27 mouse cellular contexts compared by ENCODE assay signal in the genomic region with DNA sequence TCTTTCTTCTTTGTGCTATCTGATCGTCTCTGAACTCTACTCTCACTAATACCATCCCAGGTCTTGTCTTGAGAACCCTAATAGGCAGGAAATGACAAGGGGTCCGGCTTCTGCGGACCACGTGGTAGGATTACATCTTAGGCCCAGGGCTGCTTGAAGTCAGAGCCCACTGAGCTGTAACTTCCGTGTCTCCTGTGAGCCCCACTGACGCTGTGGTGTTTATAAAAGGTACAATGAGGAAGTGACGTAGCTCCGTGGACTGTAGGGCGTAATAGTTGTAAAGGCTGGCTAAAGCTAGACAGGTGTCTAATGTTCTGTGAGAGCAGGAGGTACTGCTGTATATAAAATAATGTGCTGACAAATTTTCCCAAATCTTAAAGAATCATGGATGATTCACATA. TPM values are rescaled to one million over a fixed set of nuclear protein-coding genes. Genes with fewer than 3 reads are reported as not detected.
DNase-seq lines count a peak whose midpoint lies in the region; ATAC-seq and TF ChIP-seq lines count a peak whose summit lies in the region.
"Had no signal": no experiment of that assay in that cellular context is flagged by ENCODE, and none has a peak within 500 bp of the region (broad histone marks: within the 10 kb centered on the region; RNA-seq: fewer than 3 reads in every experiment).

No protein-coding gene starts in this region.

- DNase-seq in midbrain, embryonic 11.5 days (ENCODE audit: low spot score, missing footprints): peak; percentile 62
- DNase-seq in midbrain, postnatal 0 days (ENCODE audit: low spot score): no peak
- peak; percentile 39 to 51 for DNase-seq in B cell, adult 2 months
- DNase-seq in splenic B cell, adult 2 months (ENCODE audit: low read depth, low spot score): peak; percentile 81
- DNase-seq in yolk sac, embryonic 10.5 days (ENCODE audit: low spot score): no peak
- DNase-seq: adrenal gland, adult 8-10 months; adrenal gland, postnatal 25 days; cerebellum, adult 11-12 months; cerebellum, adult 2 months; cerebellum, adult 9-10 months; cerebellum, postnatal 10 days; cerebellum, postnatal 25 days; forebrain, postnatal 0 days had no signal

- 94% methylated on average over 9 of the region's 9 CpGs for WGBS in midbrain, embryonic 11.5 days
- WGBS in midbrain, postnatal 0 days: 94% methylated on average over 9 of the region's 9 CpGs
- WGBS in hindbrain, embryonic 13.5 days: 91% methylated on average over 9 of the region's 9 CpGs

- peaks cover 39% of the 10 kb centered on the region for H3K36me3 ChIP-seq in midbrain, embryonic 11.5 days (ENCODE audit: control insufficient read depth, insufficient read depth, low read length)
- H3K36me3 ChIP-seq in midbrain, postnatal 0 days (ENCODE audit: insufficient read depth, low read length): peaks cover 83% of the 10 kb centered on the region
- peaks cover 9% of the 10 kb centered on the region for H3K36me3 ChIP-seq in splenic B cell, adult 2 months (ENCODE audit: control insufficient read depth, insufficient read depth, low read length, poor library complexity, severe bottlenecking)
- H3K36me3 ChIP-seq in hindbrain, embryonic 13.5 days: peaks cover 96% of the 10 kb centered on the region

- no peak overlapping the region for H3K9ac ChIP-seq in midbrain, embryonic 11.5 days (ENCODE audit: low read length)
- no peak overlapping the region for H3K9ac ChIP-seq in midbrain, postnatal 0 days (replicated peaks; ENCODE audit: low read length, poor library complexity, severe bottlenecking)
- no peak overlapping the region for H3K9ac ChIP-seq in hindbrain, embryonic 13.5 days
- H3K9ac ChIP-seq: embryonic facial prominence, embryonic 12.5 days; forebrain, embryonic 13.5 days; forebrain, embryonic 15.5 days; forebrain, postnatal 0 days had no signal

- H3K27me3 ChIP-seq in midbrain, embryonic 11.5 days (ENCODE audit: control insufficient read depth, insufficient read depth, low read length): no peaks in the 10 kb centered on the region
- H3K27me3 ChIP-seq in midbrain, postnatal 0 days (ENCODE audit: insufficient read depth, low read length): no peaks in the 10 kb centered on the region
- no peaks in the 10 kb centered on the region for H3K27me3 ChIP-seq in splenic B cell, adult 2 months (ENCODE audit: control insufficient read depth, insufficient read depth, low read length, poor library complexity, severe bottlenecking)
- H3K27me3 ChIP-seq in hindbrain, embryonic 13.5 days: no peaks in the 10 kb centered on the region
- H3K27me3 ChIP-seq: CH12.LX; embryonic facial prominence, embryonic 12.5 days; forebrain, embryonic 13.5 days; forebrain, embryonic 15.5 days; Patski had no signal

- no peak for ATAC-seq in midbrain, embryonic 11.5 days (ENCODE audit: low FRiP score)
- no peak for ATAC-seq in midbrain, postnatal 0 days (ENCODE audit: low FRiP score)
- ATAC-seq in megakaryocyte, adult 5-6 weeks (ENCODE audit: poor library complexity, severe bottlenecking): 0 out of 2 replicates have a peak, but pooled peaks have one; percentile 30
- no peak for ATAC-seq in hindbrain, embryonic 13.5 days (ENCODE audit: low FRiP score)
- ATAC-seq: activated CD4-positive, CD25-positive, alpha-beta regulatory T cell, adult 4 months; CD4-positive, CD25-positive, alpha-beta regulatory T cell, adult 4 months; forebrain, embryonic 13.5 days; forebrain, embryonic 15.5 days; forebrain, postnatal 0 days; Patski had no signal

- H3K4me2 ChIP-seq in midbrain, embryonic 11.5 days: no peak overlapping the region
- no peak overlapping the region for H3K4me2 ChIP-seq in midbrain, postnatal 0 days (ENCODE audit: low read depth, low read length, poor library complexity, severe bottlenecking)
- H3K4me2 ChIP-seq in hindbrain, embryonic 13.5 days: no peak overlapping the region
- H3K4me2 ChIP-seq: embryonic facial prominence, embryonic 12.5 days; forebrain, embryonic 13.5 days; forebrain, embryonic 15.5 days had no signal

- no peak for TF ChIP-seq CTCF in midbrain, postnatal 0 days (IDR thresholded peaks at IDR 0.05)

- H3K4me3 ChIP-seq in midbrain, embryonic 11.5 days (ENCODE audit: low read depth, low read length): no peak overlapping the region
- H3K4me3 ChIP-seq in midbrain, postnatal 0 days (ENCODE audit: low read depth, low read length): no peak overlapping the region
- no peak overlapping the region for H3K4me3 ChIP-seq in hindbrain, embryonic 13.5 days
- H3K4me3 ChIP-seq: embryonic facial prominence, embryonic 10.5 days; embryonic facial prominence, embryonic 12.5 days; forebrain, embryonic 13.5 days; forebrain, embryonic 15.5 days had no signal

- no peaks in the 10 kb centered on the region for H3K9me3 ChIP-seq in midbrain, embryonic 11.5 days (ENCODE audit: control insufficient read depth, low read length)
- H3K9me3 ChIP-seq in midbrain, postnatal 0 days (ENCODE audit: low read length): no peaks in the 10 kb centered on the region
- no peaks in the 10 kb centered on the region for H3K9me3 ChIP-seq in hindbrain, embryonic 13.5 days
- H3K9me3 ChIP-seq: embryonic facial prominence, embryonic 10.5 days; embryonic facial prominence, embryonic 12.5 days; forebrain, embryonic 13.5 days; forebrain, embryonic 15.5 days; G1E had no signal

- no peaks in the 10 kb centered on the region for H3K4me1 ChIP-seq in midbrain, embryonic 11.5 days (ENCODE audit: control insufficient read depth, insufficient read depth, low read length)
- no peaks in the 10 kb centered on the region for H3K4me1 ChIP-seq in midbrain, postnatal 0 days (ENCODE audit: insufficient read depth, low read length)
- no peaks in the 10 kb centered on the region for H3K4me1 ChIP-seq in hindbrain, embryonic 13.5 days (replicated peaks)
- H3K4me1 ChIP-seq: embryonic facial prominence, embryonic 10.5 days; embryonic facial prominence, embryonic 12.5 days; forebrain, embryonic 13.5 days; forebrain, embryonic 15.5 days had no signal

- H3K27ac ChIP-seq in midbrain, embryonic 11.5 days (ENCODE audit: low read depth, low read length): no peak overlapping the region
- no peak overlapping the region for H3K27ac ChIP-seq in midbrain, postnatal 0 days (ENCODE audit: low read depth, low read length)
- H3K27ac ChIP-seq in hindbrain, embryonic 13.5 days: no peak overlapping the region
- H3K27ac ChIP-seq: embryonic facial prominence, embryonic 10.5 days; embryonic facial prominence, embryonic 12.5 days; forebrain, embryonic 13.5 days; forebrain, embryonic 15.5 days had no signal

RNA-seq across cellular contexts. Expression of a gene that starts 13.8 kb away (rescaled TPM):
- polyA plus RNA-seq in midbrain, embryonic 11.5 days (2014; fragmentation: Nextera tagmentation; extraction: Ambion mirVana): 30.1 and 31.9 TPM in 2 replicates
- 24.8 and 31.9 TPM in 2 replicates for total RNA-seq in midbrain, postnatal 0 days (2014; rRNA removed)
- polyA plus RNA-seq in midbrain, postnatal 0 days (2015; fragmentation: Nextera tagmentation; extraction: Ambion mirVana): 22.0 and 25.9 TPM in 2 replicates
- total RNA-seq in megakaryocyte, adult 5-6 weeks (2015): 13.0 and 17.0 TPM in 2 replicates
- 13.2 and 19.8 TPM in 2 replicates for total RNA-seq in megakaryocyte, adult 5-6 weeks (2017)
- 36.0 and 39.8 TPM in 2 replicates for polyA plus RNA-seq in hindbrain, embryonic 13.5 days (2015; fragmentation: Nextera tagmentation; extraction: Ambion mirVana)

RNA-seq across cellular contexts. Expression of a gene that starts 20.6 kb away (rescaled TPM):
- polyA plus RNA-seq in midbrain, embryonic 11.5 days (2014; fragmentation: Nextera tagmentation; extraction: Ambion mirVana): not detected in 2 replicates
- not detected in 2 replicates for total RNA-seq in midbrain, postnatal 0 days (2014; rRNA removed)
- polyA plus RNA-seq in midbrain, postnatal 0 days (2015; fragmentation: Nextera tagmentation; extraction: Ambion mirVana): not detected in 2 replicates
- total RNA-seq in megakaryocyte, adult 5-6 weeks (2015): 528 and 641 TPM in 2 replicates
- total RNA-seq in megakaryocyte, adult 5-6 weeks (2017): 492 and 635 TPM in 2 replicates
- polyA plus RNA-seq in hindbrain, embryonic 13.5 days (2015; fragmentation: Nextera tagmentation; extraction: Ambion mirVana): 0.53 TPM in 1 of 2 replicates, not detected in the other
- total RNA-seq: adrenal gland, postnatal 25 days; forebrain, postnatal 0 days; G1E had no signal
- polyA plus RNA-seq: activated CD4-positive, CD25-positive, alpha-beta regulatory T cell, adult 4 months; CD4-positive, CD25-positive, alpha-beta regulatory T cell, adult 4 months; cortical plate, adult 2 months; embryonic facial prominence, embryonic 10.5 days; embryonic facial prominence, embryonic 12.5 days; forebrain, embryonic 11.5 days; forebrain, embryonic 13.5 days; forebrain, embryonic 15.5 days; forebrain, postnatal 0 days; G1E; Patski had no signal

RNA-seq across cellular contexts. Expression of a gene that starts 58.5 kb away (rescaled TPM):
- polyA plus RNA-seq in midbrain, embryonic 11.5 days (2014; fragmentation: Nextera tagmentation; extraction: Ambion mirVana): not detected in 2 replicates
- not detected in 2 replicates for total RNA-seq in midbrain, postnatal 0 days (2014; rRNA removed)
- polyA plus RNA-seq in midbrain, postnatal 0 days (2015; fragmentation: Nextera tagmentation; extraction: Ambion mirVana): 1.3 TPM in 1 of 2 replicates, not detected in the other
- total RNA-seq in megakaryocyte, adult 5-6 weeks (2015): 1.4 and 6.2 TPM in 2 replicates
- 1.3 and 3.9 TPM in 2 replicates for total RNA-seq in megakaryocyte, adult 5-6 weeks (2017)
- polyA plus RNA-seq in hindbrain, embryonic 13.5 days (2015; fragmentation: Nextera tagmentation; extraction: Ambion mirVana): not detected in 2 replicates
- total RNA-seq: adrenal gland, adult 18-20 months; adrenal gland, adult 8-10 months; adrenal gland, postnatal 25 days; CH12.LX; forebrain, postnatal 0 days; G1E had no signal
- polyA plus RNA-seq: activated CD4-positive, CD25-positive, alpha-beta regulatory T cell, adult 4 months; CD4-positive, CD25-positive, alpha-beta regulatory T cell, adult 4 months; embryonic facial prominence, embryonic 10.5 days; embryonic facial prominence, embryonic 12.5 days; forebrain, embryonic 11.5 days; forebrain, embryonic 13.5 days; forebrain, embryonic 15.5 days; G1E; Patski had no signal

Comparison
In these comparisons a context has a peak if more than half of its experiments do, and no peak if none do; other contexts are left out.
1. DNase-seq: peak in midbrain, embryonic 11.5 days (single experiment), B cell, adult 2 months (2 of 2) and splenic B cell, adult 2 months (single experiment); none in midbrain, postnatal 0 days (single experiment) and yolk sac, embryonic 10.5 days (single experiment).